Mouse (Mus musculus) myocyte (in vitro differentiated cells): Measurements from ENCODE around the gene Cnot6l. TPM values are rescaled to one million over a fixed set of nuclear protein-coding genes. Genes with fewer than 3 reads are reported as not detected.

ENCODE experiments used
- H3K27me3 ChIP-seq: one replicate; pipeline ENCODE4 v1.6.1; 2011; ENCODE audit not compliant: control insufficient read depth, insufficient read depth, insufficient read length
- H3K36me3 ChIP-seq: one replicate; pipeline ENCODE4 v1.6.1; 2011; ENCODE audit not compliant: control insufficient read depth, insufficient read depth
- H3K4me2 ChIP-seq: one replicate; pipeline ENCODE4 v1.6.1; 2011; ENCODE audit warnings: low read depth, control low read depth
- H3K4me3 ChIP-seq: one replicate; pipeline ENCODE4 v1.5.1; 2011; ENCODE audit warnings: mild to moderate bottlenecking, control low read depth, moderate library complexity
- H3K79me2 ChIP-seq: one replicate; pipeline ENCODE4 v1.6.1; 2011; ENCODE audit not compliant: control insufficient read depth, insufficient read depth
- H3ac ChIP-seq: one replicate; pipeline ENCODE4 v1.6.1; 2011; ENCODE audit not compliant: control insufficient read depth, insufficient read length
- CEBPB ChIP-seq: IDR thresholded peaks from 2 replicates; pipeline ENCODE4 v1.6.1; 2011; ENCODE audit warnings: mild to moderate bottlenecking, moderate library complexity; ENCODE audit not compliant: poor library complexity, insufficient read depth, severe bottlenecking
- E2F4 ChIP-seq: IDR thresholded peaks from one replicate; pipeline ENCODE4 v1.6.1; 2011; ENCODE audit warnings: mild to moderate bottlenecking, control low read depth, moderate library complexity; ENCODE audit not compliant: insufficient read depth
- MAX ChIP-seq: IDR thresholded peaks from one replicate; pipeline ENCODE4 v1.6.1; 2011; ENCODE audit warnings: low read depth, mild to moderate bottlenecking, control low read depth
- MYOD1 ChIP-seq, 3 experiments: IDR thresholded peaks; one replicate each; pipeline ENCODE4 v1.6.1; 2011; ENCODE audit warnings: control low read depth in 2 of 3, low read depth in 2 of 3, mild to moderate bottlenecking in 2 of 3, moderate library complexity in 1 of 3; ENCODE audit not compliant: insufficient read length in 2 of 3, control insufficient read depth in 1 of 3
- MYOG ChIP-seq, 3 experiments: IDR thresholded peaks; one replicate each; pipeline ENCODE4 v1.6.1; 2011; ENCODE audit warnings: control low read depth in 2 of 3, low read depth in 2 of 3, mild to moderate bottlenecking in 2 of 3; ENCODE audit not compliant: insufficient read length in 2 of 3, control insufficient read depth in 1 of 3, insufficient read depth in 1 of 3
- POLR2A ChIP-seq: IDR thresholded peaks from one replicate; pipeline ENCODE4 v1.6.1; 2011; ENCODE audit warnings: low read depth, mild to moderate bottlenecking, control low read depth, moderate library complexity; ENCODE audit not compliant: insufficient read length
- POLR2AphosphoS2 ChIP-seq: IDR thresholded peaks from one replicate; pipeline ENCODE4 v1.6.1; 2011; ENCODE audit warnings: low read depth, control low read depth; ENCODE audit not compliant: insufficient read length
- REST ChIP-seq: IDR thresholded peaks from one replicate; pipeline ENCODE4 v1.6.1; 2011; ENCODE audit warnings: mild to moderate bottlenecking, control low read depth, moderate library complexity; ENCODE audit not compliant: insufficient read depth, insufficient read length
- SRF ChIP-seq: IDR thresholded peaks from one replicate; pipeline ENCODE4 v1.6.1; 2011; ENCODE audit warnings: low read depth; ENCODE audit not compliant: control insufficient read depth, insufficient read length
- TCF12 ChIP-seq: IDR thresholded peaks from one replicate; pipeline ENCODE4 v1.6.1; 2011; ENCODE audit warnings: mild to moderate bottlenecking, control low read depth; ENCODE audit not compliant: poor library complexity, insufficient read depth, severe bottlenecking
- TCF3 ChIP-seq: IDR thresholded peaks from one replicate; pipeline ENCODE4 v1.6.1; 2011; ENCODE audit warnings: low read depth, control low read depth; ENCODE audit not compliant: insufficient read length
- USF1 ChIP-seq: IDR thresholded peaks from one replicate; pipeline ENCODE4 v1.6.1; 2011; ENCODE audit warnings: low read depth, mild to moderate bottlenecking, control low read depth, moderate library complexity
- polyA plus RNA-seq: library from polyadenylated mRNA; unstranded; fragments of >200 nt; fragmentation: generic; extraction: Trizol; gene quantifications from one replicate; pipeline ENCODE4 v1.2.1, GENCODE M21; 2012; ENCODE audit warnings: missing spikeins

The Cnot6l gene
- polyA plus RNA-seq: 26.5 TPM

DNA sequence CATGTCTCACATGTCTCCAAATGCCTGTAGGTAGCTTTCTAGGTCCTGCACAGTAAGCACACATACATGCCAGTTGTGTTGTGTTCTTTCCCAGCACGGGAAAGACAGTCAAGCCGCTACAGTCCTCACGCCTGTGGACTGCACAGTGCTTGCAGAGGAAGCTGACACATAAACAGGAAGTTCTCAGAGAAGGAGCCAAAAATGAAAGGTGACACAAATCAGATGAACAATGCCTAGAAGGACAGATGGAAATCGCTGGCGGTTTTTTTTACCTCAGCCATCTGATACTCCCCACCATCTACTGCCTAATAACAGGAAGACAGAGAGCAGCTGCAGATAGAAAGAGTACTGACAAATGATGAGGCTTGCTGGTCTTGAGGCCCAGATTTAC is at the start of gene Cnot6l:
Gene Cnot6l (minus strand): TSS at position 151 of the 391 bp plus-strand sequence.
- Histone ChIP-seq H3K79me2 (peaks cover 25% of the 10 kb centered on the region), H3K27me3 (no peaks in the 10 kb centered on the region), H3K4me2 (peak within 1 kb of the TSS; percentile 95), H3ac (peak within 1 kb of the TSS; percentile 100), H3K36me3 (no peaks in the 10 kb centered on the region), H3K4me3 (peak within 1 kb of the TSS; percentile 75)
- TF ChIP-seq E2F4: no peak
- peak; percentile 40 to 92 (median 67) for TF ChIP-seq MYOD1 (IDR thresholded peaks at IDR 0.05; ENCODE audit: control insufficient read depth in 1 of 3, insufficient read length in 2 of 3, low read depth in 2 of 3)
- no peak for TF ChIP-seq TCF3
- TF ChIP-seq REST: no peak
- no peak for TF ChIP-seq USF1
- TF ChIP-seq MAX: no peak
- TF ChIP-seq MYOG (IDR thresholded peaks at IDR 0.05; ENCODE audit: control insufficient read depth in 1 of 3, insufficient read depth in 1 of 3, insufficient read length in 2 of 3, low read depth in 2 of 3): peak in 2 of 3 experiments; percentile 18 to 94
- peak; percentile 72 for TF ChIP-seq POLR2A
- TF ChIP-seq TCF12: peak; percentile 56
- peak; percentile 68 for TF ChIP-seq POLR2AphosphoS2

DNA sequence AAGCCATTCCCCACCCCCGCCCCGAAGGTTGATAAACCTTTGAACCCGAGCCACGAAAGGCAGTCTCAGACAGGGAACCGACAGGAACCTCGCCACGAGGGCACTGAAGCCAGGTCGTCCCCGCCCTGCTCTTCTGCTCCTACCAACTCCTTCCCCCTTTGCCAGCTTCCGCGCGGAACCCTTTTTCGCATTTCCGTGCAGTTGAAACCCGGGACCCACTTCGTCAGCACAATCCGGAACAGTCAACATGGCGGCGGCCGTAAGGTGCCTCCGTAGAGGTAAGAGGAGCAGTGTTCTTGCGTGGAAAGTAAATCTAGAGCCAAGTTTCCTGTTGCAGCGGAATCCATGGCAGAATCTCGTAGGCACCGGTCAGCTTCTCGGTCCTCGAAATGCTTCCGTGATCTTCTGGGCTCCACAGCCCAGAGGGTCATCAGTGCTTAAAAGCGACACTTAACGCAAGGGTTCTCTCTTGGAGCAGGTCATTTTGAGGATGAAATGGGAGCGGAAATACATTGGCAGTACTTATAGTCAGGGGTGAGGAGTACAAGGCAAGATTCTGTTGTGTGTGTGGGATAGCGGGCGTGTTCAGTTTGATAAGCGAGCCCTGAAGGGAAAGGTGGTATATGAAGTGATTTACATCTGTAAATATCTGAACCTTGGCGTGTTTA is 46.1 kb upstream of the Cnot6l start:
- Histone ChIP-seq H3K4me3 (peak overlapping the region; percentile 80), H3K36me3 (no peaks in the 10 kb centered on the region), H3K4me2 (peak overlapping the region; percentile 93), H3K79me2 (peaks cover 30% of the 10 kb centered on the region), H3ac (peak overlapping the region; percentile 11), H3K27me3 (no peaks in the 10 kb centered on the region)
- TF ChIP-seq MYOD1 (IDR thresholded peaks at IDR 0.05; ENCODE audit: control insufficient read depth in 1 of 3, insufficient read length in 2 of 3, low read depth in 2 of 3): no peak
- no peak for TF ChIP-seq REST
- TF ChIP-seq POLR2AphosphoS2: peak; percentile 98
- TF ChIP-seq MAX: peak; percentile 40
- peak in 1 of 3 experiments; percentile 41 for TF ChIP-seq MYOG (IDR thresholded peaks at IDR 0.05; ENCODE audit: control insufficient read depth in 1 of 3, insufficient read depth in 1 of 3, insufficient read length in 2 of 3, low read depth in 2 of 3)
- no peak for TF ChIP-seq TCF3
- no peak for TF ChIP-seq TCF12
- TF ChIP-seq SRF: no peak
- TF ChIP-seq E2F4: no peak
- TF ChIP-seq CEBPB: no peak
- TF ChIP-seq USF1: peak; percentile 0
- peak; percentile 93 for TF ChIP-seq POLR2A

DNA sequence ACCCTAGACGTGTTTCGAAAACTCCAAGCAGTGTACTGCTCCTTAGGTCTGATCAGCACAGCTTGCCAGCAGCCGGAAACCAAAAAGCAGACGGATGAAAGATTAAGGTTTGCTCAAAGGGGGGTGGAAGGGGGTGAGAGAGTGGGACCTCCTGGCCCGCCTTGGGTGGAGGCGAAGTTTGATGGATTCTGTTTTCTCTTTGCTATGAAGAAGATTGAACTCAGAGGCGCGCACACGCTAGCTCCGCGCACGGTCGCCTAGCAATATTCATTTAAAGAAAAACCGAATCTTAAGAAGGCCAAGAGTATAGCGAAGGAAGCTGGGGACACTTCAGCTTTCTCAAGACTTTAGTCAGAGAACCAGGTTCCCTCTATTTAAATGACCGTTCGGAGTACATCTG is 45.5 kb upstream of the Cnot6l start, which contains the start of gene Mrpl1:
Gene Mrpl1 (plus strand): TSS at position 35 of the 400 bp plus-strand sequence.
- TF ChIP-seq SRF (no peak), USF1 (no peak), POLR2AphosphoS2 (no peak)
- peak within 1 kb of the TSS; percentile 80 for H3K4me3 ChIP-seq
- H3K4me2 ChIP-seq: peak within 1 kb of the TSS; percentile 93
- H3K79me2 ChIP-seq: peaks cover 26% of the 10 kb centered on the region
- no peaks in the 10 kb centered on the region for H3K27me3 ChIP-seq
- H3ac ChIP-seq: peak within 1 kb of the TSS; percentile 11
- no peaks in the 10 kb centered on the region for H3K36me3 ChIP-seq

DNA sequence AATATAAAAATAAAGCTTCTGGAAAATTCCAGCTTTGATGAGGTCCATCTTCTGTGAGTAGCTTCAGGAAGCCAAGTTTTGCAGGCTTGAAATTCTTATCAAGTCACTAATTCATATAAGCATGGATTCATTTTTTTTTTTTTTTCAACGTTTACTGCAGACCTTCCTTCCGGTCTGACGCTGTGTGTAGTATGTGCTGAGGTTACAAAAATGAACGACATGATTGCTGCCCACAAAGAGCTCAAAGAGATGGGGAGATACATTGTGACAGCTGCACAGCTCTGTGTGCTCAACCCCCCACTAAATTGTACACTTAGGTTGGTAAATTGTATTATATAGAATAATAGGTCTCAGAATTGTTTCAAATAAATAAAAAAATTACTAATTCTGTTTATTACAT is 44.6 kb upstream of the Cnot6l start:
- H3ac ChIP-seq: no peak overlapping the region
- TF ChIP-seq MYOG (IDR thresholded peaks at IDR 0.05; ENCODE audit: control insufficient read depth in 1 of 3, insufficient read depth in 1 of 3, insufficient read length in 2 of 3, low read depth in 2 of 3) (no peak), MYOD1 (IDR thresholded peaks at IDR 0.05; ENCODE audit: control insufficient read depth in 1 of 3, insufficient read length in 2 of 3, low read depth in 2 of 3) (peak in 2 of 3 experiments; percentile 46 to 77)
- H3K4me2 ChIP-seq: peak overlapping the region; percentile 93
- peaks cover 26% of the 10 kb centered on the region for H3K79me2 ChIP-seq
- H3K27me3 ChIP-seq: no peaks in the 10 kb centered on the region
- peak overlapping the region; percentile 80 for H3K4me3 ChIP-seq
- no peaks in the 10 kb centered on the region for H3K36me3 ChIP-seq

DNA sequence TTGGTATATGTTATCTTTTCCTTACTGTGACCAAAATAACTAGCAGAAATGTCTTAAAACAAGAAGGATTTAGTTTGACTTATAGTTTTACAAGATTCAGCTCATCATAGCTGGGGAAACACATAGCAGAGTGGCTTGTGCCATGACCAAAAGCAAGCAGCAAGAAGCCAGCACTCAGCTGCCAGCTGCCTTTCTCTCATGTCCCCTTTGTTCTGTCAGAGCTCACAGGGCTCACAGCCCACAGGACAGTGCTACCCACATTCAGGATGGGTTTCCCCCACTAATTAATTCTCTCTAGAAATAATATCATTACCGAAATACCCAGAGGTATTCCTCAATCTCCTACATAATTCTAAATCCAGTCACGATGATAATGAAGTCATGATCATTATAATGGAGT is 43.6 kb upstream of the Cnot6l start:
- Histone ChIP-seq H3K4me3 (no peak overlapping the region), H3ac (no peak overlapping the region), H3K36me3 (no peaks in the 10 kb centered on the region), H3K79me2 (peaks cover 24% of the 10 kb centered on the region), H3K4me2 (peak overlapping the region; percentile 41), H3K27me3 (no peaks in the 10 kb centered on the region)
- TF ChIP-seq POLR2AphosphoS2 (no peak), MYOD1 (IDR thresholded peaks at IDR 0.05; ENCODE audit: control insufficient read depth in 1 of 3, insufficient read length in 2 of 3, low read depth in 2 of 3) (no peak), REST (no peak), TCF12 (no peak), USF1 (no peak), MAX (no peak), CEBPB (no peak), SRF (no peak), TCF3 (no peak), POLR2A (no peak), E2F4 (no peak), MYOG (IDR thresholded peaks at IDR 0.05; ENCODE audit: control insufficient read depth in 1 of 3, insufficient read depth in 1 of 3, insufficient read length in 2 of 3, low read depth in 2 of 3) (no peak)
